Mouse (Mus musculus): ENCODE results near the gene Got1. TPM values are rescaled to one million over a fixed set of nuclear protein-coding genes. Genes with fewer than 3 reads are reported as not detected.

The Got1 gene
- polyA plus RNA-seq, 1 experiment from 2014 or later: 75.4 TPM

- Histone ChIP-seq H3K4me3 (no peak overlapping the region), H3K9ac (no peak overlapping the region), H3K36me3 (no peaks in the 10 kb centered on the region), H3K4me2 (no peak overlapping the region), H3K9me3 (no peaks in the 10 kb centered on the region), H3K27me3 (no peaks in the 10 kb centered on the region), H3K27ac (no peak overlapping the region), H3K4me1 (replicated peaks) (peaks cover 7% of the 10 kb centered on the region; the same call in 1 of the 2 replicates)
- WGBS: 92% methylated on average over 7 of the region's 7 CpGs
- ATAC-seq (ENCODE audit: low FRiP score): no peak
Observed at GRCm38 (mm10) chr19:43472781-43473180, 51.6 kb downstream of the Got1 start.

DNA sequence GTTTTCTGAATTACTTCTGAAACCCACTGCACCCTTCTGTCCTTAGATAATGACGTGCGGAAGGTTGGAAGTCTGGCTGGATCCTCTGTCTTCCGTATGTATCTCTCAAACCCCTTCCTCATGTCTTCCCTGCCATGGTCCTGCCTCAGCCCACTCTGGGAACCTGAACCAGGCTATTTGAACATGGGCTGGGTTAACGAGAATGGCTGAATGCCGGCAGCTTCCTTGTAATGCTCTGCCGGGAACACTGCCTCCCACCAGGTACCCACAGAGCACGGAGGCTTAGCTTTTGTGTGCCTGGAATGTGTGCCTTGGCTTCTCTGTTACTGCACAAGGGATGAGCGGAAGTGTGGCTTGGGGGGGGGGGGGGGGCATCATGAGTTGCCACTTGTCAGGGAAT lies 52.1 kb downstream of the Got1 start:
- Histone ChIP-seq H3K27me3 (no peaks in the 10 kb centered on the region), H3K9ac (no peak overlapping the region), H3K27ac (no peak overlapping the region), H3K4me3 (no peak overlapping the region), H3K9me3 (no peaks in the 10 kb centered on the region), H3K4me1 (replicated peaks) (peaks cover 7% of the 10 kb centered on the region; the same call in 1 of the 2 replicates), H3K4me2 (no peak overlapping the region), H3K36me3 (no peaks in the 10 kb centered on the region)
- 66% methylated on average over 8 of the region's 8 CpGs for WGBS
- no peak for ATAC-seq (ENCODE audit: low FRiP score)

- WGBS: 72% methylated on average over 7 of the region's 7 CpGs
- ATAC-seq (ENCODE audit: low FRiP score): no peak
- no peaks in the 10 kb centered on the region for H3K27me3 ChIP-seq
- H3K4me2 ChIP-seq: no peak overlapping the region
- no peak overlapping the region for H3K27ac ChIP-seq
- H3K9me3 ChIP-seq: no peaks in the 10 kb centered on the region
- H3K36me3 ChIP-seq: no peaks in the 10 kb centered on the region
- H3K9ac ChIP-seq: no peak overlapping the region
- H3K4me3 ChIP-seq: no peak overlapping the region
- H3K4me1 ChIP-seq (replicated peaks): no peaks in the 10 kb centered on the region
Observed at GRCm38 (mm10) chr19:43469333-43469732, 55.1 kb downstream of the Got1 start.

DNA sequence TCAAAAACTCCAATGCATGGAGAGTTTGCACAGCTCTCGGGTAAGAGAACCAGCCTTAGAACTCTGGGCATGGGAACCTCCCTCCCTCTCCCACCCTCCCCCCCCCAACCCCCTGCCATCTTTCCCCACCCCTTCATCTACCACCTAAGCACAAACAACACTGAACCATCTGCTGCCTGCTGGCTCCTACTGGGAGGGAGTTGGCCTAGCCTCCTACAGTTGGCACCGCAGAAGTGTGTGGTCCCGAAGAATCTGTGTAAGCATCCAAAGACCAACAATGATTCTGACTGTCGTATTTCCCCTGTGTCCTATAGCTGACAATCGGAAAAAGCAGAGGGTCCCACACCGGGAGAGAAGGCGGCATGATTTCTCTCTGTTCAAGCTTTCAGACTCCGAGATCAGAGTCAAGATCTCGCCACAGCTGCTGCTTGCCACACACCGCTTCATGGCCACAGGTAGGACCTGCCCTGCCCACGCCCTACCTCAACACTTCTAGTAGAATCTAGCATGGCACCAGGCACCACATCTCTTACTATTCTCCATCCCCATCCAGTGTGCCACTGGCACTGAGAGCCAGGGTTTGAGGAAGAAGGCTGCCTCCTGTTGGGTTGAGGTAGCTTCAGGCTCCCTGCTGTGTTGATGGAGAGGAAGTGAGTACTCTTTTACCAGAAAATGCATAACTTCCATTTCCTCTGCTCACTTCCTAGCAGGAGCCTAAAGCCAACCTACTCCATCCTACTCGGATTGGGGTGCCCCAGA lies 56.3 kb downstream of the Got1 start:
- Histone ChIP-seq H3K36me3 (no peaks in the 10 kb centered on the region), H3K4me2 (no peak overlapping the region), H3K9me3 (no peaks in the 10 kb centered on the region), H3K9ac (no peak overlapping the region), H3K27me3 (no peaks in the 10 kb centered on the region), H3K27ac (no peak overlapping the region), H3K4me1 (replicated peaks) (no peaks in the 10 kb centered on the region), H3K4me3 (no peak overlapping the region)
- no peak for ATAC-seq (ENCODE audit: low FRiP score)
- 89% methylated on average over 12 of the region's 12 CpGs for WGBS

DNA sequence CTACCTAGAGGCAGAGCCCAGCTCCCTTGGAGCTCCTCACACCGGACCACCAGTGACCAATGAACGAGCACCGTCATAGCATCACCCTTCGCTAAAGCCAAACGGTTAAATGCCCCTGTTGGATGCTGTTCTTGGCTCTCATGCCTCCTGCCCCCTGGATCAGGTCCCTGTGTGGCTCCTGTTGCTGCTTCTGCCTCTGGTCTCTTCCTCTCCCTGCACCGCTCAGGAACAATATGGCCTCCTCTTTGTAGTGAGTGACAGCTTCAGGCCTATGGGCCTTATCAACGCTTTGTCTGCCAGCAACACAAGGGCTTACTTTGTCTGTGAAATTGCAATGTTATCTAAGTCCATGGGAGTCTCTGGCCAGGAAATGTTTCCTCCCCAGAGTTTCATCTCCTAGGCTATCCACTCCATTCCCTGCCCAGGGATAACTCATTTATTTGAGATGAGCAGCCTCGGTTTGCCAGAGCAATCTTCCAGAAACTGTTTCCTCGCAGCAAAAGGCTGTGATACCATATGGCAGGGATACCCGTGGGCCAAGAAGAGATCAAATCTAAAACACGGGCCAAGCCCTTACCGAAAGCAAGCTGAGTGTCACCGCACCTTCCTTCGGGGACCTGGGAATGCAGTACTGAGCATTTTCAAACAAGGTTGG lies 58.7 kb downstream of the Got1 start:
- H3K4me2 ChIP-seq: no peak overlapping the region
- H3K27ac ChIP-seq: no peak overlapping the region
- ATAC-seq (ENCODE audit: low FRiP score): no peak
- WGBS: 92% methylated on average over 14 of the region's 14 CpGs
- no peaks in the 10 kb centered on the region for H3K4me1 ChIP-seq (replicated peaks)
- H3K9ac ChIP-seq: no peak overlapping the region
- H3K4me3 ChIP-seq: no peak overlapping the region
- no peaks in the 10 kb centered on the region for H3K9me3 ChIP-seq
- no peaks in the 10 kb centered on the region for H3K36me3 ChIP-seq
- no peaks in the 10 kb centered on the region for H3K27me3 ChIP-seq

- Histone ChIP-seq H3K9me3 (no peaks in the 10 kb centered on the region), H3K36me3 (no peaks in the 10 kb centered on the region), H3K27me3 (no peaks in the 10 kb centered on the region), H3K27ac (no peak overlapping the region), H3K4me1 (replicated peaks) (no peaks in the 10 kb centered on the region), H3K9ac (no peak overlapping the region), H3K4me2 (no peak overlapping the region), H3K4me3 (no peak overlapping the region)
- 95% methylated on average over 11 of the region's 11 CpGs for WGBS
- no peak for ATAC-seq (ENCODE audit: low FRiP score)
Observed at GRCm38 (mm10) chr19:43465076-43465475, 59.3 kb downstream of the Got1 start.

DNA sequence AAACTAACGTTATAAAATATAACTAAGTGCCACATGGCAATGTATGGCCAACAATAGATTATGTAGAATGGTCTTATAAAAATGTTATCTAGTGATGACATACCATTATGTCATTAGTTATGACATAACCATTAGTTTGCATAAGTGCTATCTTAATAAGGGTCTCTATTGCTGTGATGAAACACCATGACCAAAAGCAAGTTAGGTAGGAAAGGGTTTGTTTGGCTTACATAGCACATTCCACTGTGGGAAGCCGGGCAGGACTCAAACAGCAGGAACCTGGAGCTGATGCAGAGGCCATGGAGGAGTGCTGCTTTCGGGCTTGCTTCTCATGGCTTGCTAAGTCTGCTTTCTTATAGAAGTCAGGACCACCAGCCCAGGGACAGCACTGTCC lies 60.1 kb downstream of the Got1 start:
- H3K27ac ChIP-seq: no peak overlapping the region
- H3K4me2 ChIP-seq: no peak overlapping the region
- H3K4me1 ChIP-seq (replicated peaks): no peaks in the 10 kb centered on the region
- WGBS: 82% methylated on average over 3 of the region's 3 CpGs
- no peak overlapping the region for H3K4me3 ChIP-seq
- no peak overlapping the region for H3K9ac ChIP-seq
- H3K27me3 ChIP-seq: no peaks in the 10 kb centered on the region
- ATAC-seq (ENCODE audit: low FRiP score): no peak
- H3K9me3 ChIP-seq: no peaks in the 10 kb centered on the region
- no peaks in the 10 kb centered on the region for H3K36me3 ChIP-seq

DNA sequence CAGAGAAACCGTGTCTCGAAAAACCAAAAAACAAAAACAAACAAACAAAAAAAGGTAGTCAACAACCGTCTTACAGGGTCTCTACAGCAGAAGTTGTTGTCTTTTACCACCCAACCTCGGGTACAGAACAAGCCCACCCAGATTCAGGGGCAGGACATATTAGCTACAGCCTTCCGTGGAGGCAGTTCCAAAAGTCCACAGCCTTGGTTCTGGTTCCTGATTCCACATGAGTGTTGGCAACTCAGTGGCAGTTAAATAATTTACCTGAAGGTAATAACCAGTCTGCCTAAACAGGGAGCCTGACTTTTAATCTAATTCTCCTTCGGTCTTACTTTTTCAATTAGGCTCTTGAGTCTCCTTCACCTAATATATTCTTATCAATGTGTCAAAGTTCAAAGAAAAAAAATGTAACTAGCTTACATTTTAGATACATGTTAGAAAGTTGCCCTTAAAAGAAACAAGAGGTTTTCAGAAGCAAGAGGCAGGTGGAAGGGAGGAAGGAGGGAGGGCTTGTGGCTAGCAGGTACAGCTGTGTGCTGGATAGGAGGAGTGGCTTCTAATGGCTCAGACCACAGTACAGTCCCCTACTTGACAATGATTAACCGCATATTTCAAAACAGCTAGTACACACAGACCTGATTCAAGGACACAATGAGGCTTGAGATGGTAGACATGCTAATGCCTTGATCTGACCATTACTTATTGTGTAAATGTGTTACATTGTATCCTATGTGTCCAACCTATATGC lies 60.7 kb downstream of the Got1 start:
- 91% methylated on average over 7 of the region's 7 CpGs for WGBS
- Histone ChIP-seq H3K9me3 (no peaks in the 10 kb centered on the region), H3K4me3 (no peak overlapping the region), H3K4me1 (replicated peaks) (no peaks in the 10 kb centered on the region), H3K36me3 (no peaks in the 10 kb centered on the region), H3K4me2 (no peak overlapping the region), H3K27me3 (no peaks in the 10 kb centered on the region), H3K9ac (no peak overlapping the region), H3K27ac (no peak overlapping the region)
- no peak for ATAC-seq (ENCODE audit: low FRiP score)

DNA sequence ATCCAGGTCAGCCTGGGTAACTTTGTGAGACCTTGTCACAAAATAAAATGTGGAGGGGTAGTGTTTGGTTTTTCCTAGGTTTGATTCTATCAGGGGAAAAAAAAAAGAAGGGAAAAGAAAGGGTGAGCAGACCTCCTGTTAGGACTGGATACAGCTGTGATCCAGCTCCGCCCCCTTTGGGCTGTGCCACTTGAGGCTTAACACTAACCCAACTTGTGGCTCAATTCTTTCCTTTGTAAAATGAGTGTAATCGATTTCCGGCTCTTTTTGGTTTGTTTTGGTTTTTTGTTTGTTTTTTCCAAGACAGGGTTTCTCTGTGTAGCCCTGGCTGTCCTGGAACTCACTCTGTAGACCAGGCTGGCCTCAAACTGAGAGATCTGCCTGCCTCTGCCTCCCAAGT lies 62.3 kb downstream of the Got1 start:
- H3K27ac ChIP-seq: no peak overlapping the region
- no peaks in the 10 kb centered on the region for H3K9me3 ChIP-seq
- ATAC-seq (ENCODE audit: low FRiP score): no peak
- H3K4me2 ChIP-seq: no peak overlapping the region
- H3K27me3 ChIP-seq: no peaks in the 10 kb centered on the region
- no peak overlapping the region for H3K9ac ChIP-seq
- WGBS: 93% methylated on average over 3 of the region's 3 CpGs
- H3K36me3 ChIP-seq: no peaks in the 10 kb centered on the region
- no peaks in the 10 kb centered on the region for H3K4me1 ChIP-seq (replicated peaks)
- no peak overlapping the region for H3K4me3 ChIP-seq

DNA sequence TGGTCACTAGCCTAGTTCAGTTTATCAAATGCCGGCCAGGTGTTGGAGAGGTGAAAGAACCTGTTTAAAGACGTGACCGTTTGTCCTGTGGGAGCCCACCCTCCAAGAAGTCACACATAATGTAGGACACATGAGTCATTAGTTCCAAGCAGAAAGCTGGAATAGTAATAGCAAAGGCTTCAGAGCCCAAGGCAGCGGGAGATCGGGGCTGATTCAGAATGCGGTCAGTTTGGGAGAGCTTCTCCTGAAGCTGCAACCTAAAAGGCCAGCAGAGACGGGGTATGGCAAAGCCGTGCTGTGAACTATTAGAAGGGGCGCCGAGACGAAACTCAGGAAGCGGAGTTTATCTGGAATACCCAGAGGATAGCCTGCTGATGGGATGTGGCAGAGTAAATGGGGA lies 63.9 kb downstream of the Got1 start:
- no peak overlapping the region for H3K4me2 ChIP-seq
- H3K9ac ChIP-seq: no peak overlapping the region
- no peak overlapping the region for H3K4me3 ChIP-seq
- WGBS: 91% methylated on average over 12 of the region's 12 CpGs
- no peaks in the 10 kb centered on the region for H3K4me1 ChIP-seq (replicated peaks)
- no peak for ATAC-seq (ENCODE audit: low FRiP score)
- no peaks in the 10 kb centered on the region for H3K36me3 ChIP-seq
- H3K9me3 ChIP-seq: no peaks in the 10 kb centered on the region
- H3K27me3 ChIP-seq: no peaks in the 10 kb centered on the region
- no peak overlapping the region for H3K27ac ChIP-seq

DNA sequence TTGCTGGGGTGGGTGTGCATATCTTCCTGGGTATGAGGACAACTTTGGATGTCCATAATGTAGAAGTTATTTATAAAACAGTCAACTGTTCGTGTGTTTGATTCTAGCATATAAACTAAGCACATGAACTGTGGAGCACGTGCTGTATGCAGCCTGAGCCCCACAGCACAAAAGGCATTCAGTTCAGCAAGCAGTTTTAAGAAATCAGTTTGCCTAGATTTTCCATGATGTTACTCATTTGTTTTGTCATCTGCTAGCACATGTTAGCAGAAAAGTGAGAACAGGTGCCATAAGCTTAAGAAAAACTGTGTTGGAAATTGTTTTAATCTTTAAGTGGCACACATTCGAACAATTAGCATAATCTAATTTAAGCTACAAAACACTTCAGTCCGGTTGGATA lies 64.5 kb downstream of the Got1 start:
- Histone ChIP-seq H3K27me3 (no peaks in the 10 kb centered on the region), H3K9me3 (no peaks in the 10 kb centered on the region), H3K4me1 (replicated peaks) (no peaks in the 10 kb centered on the region), H3K4me2 (no peak overlapping the region), H3K9ac (no peak overlapping the region), H3K36me3 (no peaks in the 10 kb centered on the region), H3K4me3 (no peak overlapping the region), H3K27ac (no peak overlapping the region)
- ATAC-seq (ENCODE audit: low FRiP score): no peak
- 80% methylated on average over 4 of the region's 4 CpGs for WGBS

GRCm38 (mm10) chr19:43453025-43453424 lies 71.4 kb downstream of the Got1 start:
- no peak for ATAC-seq (ENCODE audit: low FRiP score)
- Histone ChIP-seq H3K36me3 (no peaks in the 10 kb centered on the region), H3K4me1 (replicated peaks) (no peaks in the 10 kb centered on the region), H3K9ac (no peak overlapping the region), H3K27ac (no peak overlapping the region), H3K4me2 (no peak overlapping the region), H3K4me3 (no peak overlapping the region), H3K9me3 (no peaks in the 10 kb centered on the region), H3K27me3 (no peaks in the 10 kb centered on the region)
- WGBS: 93% methylated on average over 4 of the region's 4 CpGs

All from hindbrain, embryonic 13.5 days (tissue).